20 mouse cellular contexts compared by ENCODE assay signal in genomic region chr12:32182632-32183419, GRCm38 (mm10).
"Had no signal": no experiment of that assay in that cellular context is flagged by ENCODE, and none has a peak within 500 bp of the region (broad histone marks: within the 10 kb centered on the region; RNA-seq: fewer than 3 reads in every experiment).

No protein-coding gene starts in this region.

- H3K4me1 ChIP-seq: limb, embryonic 13.5 days; lung, embryonic 15.5 days; neural tube, embryonic 12.5 days; neural tube, embryonic 15.5 days; stomach, embryonic 15.5 days had no signal

- H3K4me3 ChIP-seq: limb, embryonic 10.5 days; limb, embryonic 13.5 days; liver, embryonic 12.5 days; liver, embryonic 15.5 days; lung, embryonic 15.5 days; neural tube, embryonic 12.5 days; neural tube, embryonic 15.5 days; stomach, embryonic 15.5 days had no signal

- ATAC-seq: liver, embryonic 12.5 days had no signal

- H3K4me2 ChIP-seq: limb, embryonic 13.5 days; liver, embryonic 12.5 days; liver, embryonic 15.5 days; lung, embryonic 15.5 days; neural tube, embryonic 12.5 days; neural tube, embryonic 15.5 days; stomach, embryonic 15.5 days had no signal

- H3K9ac ChIP-seq: limb, embryonic 13.5 days; liver, embryonic 12.5 days; liver, embryonic 15.5 days; lung, embryonic 15.5 days; neural tube, embryonic 12.5 days; neural tube, embryonic 15.5 days; stomach, embryonic 15.5 days had no signal

- H3K9me3 ChIP-seq: limb, embryonic 10.5 days; limb, embryonic 13.5 days; liver, embryonic 12.5 days; liver, embryonic 15.5 days; lung, embryonic 15.5 days; neural tube, embryonic 12.5 days; neural tube, embryonic 15.5 days; stomach, embryonic 15.5 days had no signal

- H3K36me3 ChIP-seq: limb, embryonic 10.5 days; limb, embryonic 13.5 days; liver, embryonic 12.5 days; liver, embryonic 15.5 days; lung, embryonic 15.5 days; neural tube, embryonic 12.5 days; neural tube, embryonic 15.5 days; stomach, embryonic 15.5 days had no signal

- H3K27ac ChIP-seq: limb, embryonic 10.5 days; limb, embryonic 13.5 days; liver, embryonic 12.5 days; liver, embryonic 15.5 days; lung, embryonic 15.5 days; macrophage; neural tube, embryonic 12.5 days; neural tube, embryonic 15.5 days; stomach, embryonic 15.5 days had no signal

- H3K27me3 ChIP-seq: liver, embryonic 12.5 days; liver, embryonic 15.5 days; lung, embryonic 15.5 days; neural tube, embryonic 12.5 days; neural tube, embryonic 15.5 days; stomach, embryonic 15.5 days had no signal

- DNase-seq: kidney, adult 18-20 months; kidney, adult 9 months; kidney, postnatal 14 days; kidney, postnatal 4 days; liver; lung, adult 18-20 months; lung, postnatal 14 days; right cerebral cortex, adult 18-20 months; right cerebral cortex, postnatal 14 days; right cerebral cortex, postnatal 4 days; thymus, postnatal 25 days had no signal
